Mouse (Mus musculus): Measurements from ENCODE around the gene Slco2a1.

- no peak for TF ChIP-seq ZC3H11A (IDR thresholded peaks at IDR 0.05; ENCODE audit: low read depth, low read length)
- no peak for TF ChIP-seq ELF1 (IDR thresholded peaks at IDR 0.05; ENCODE audit: low read depth, low read length)
- TF ChIP-seq POLR2A (IDR thresholded peaks at IDR 0.05; ENCODE audit: low read depth, low read length) = no peak
- no peak for TF ChIP-seq CTCF (conservative IDR thresholded peaks at IDR 0.05 in 1 of 2, IDR thresholded peaks at IDR 0.05 in 1 of 2; ENCODE audit: low read depth in 2 of 2, low read length in 2 of 2)
Observed at GRCm38 (mm10) chr9:103072204-103072599, 83.7 kb downstream of the Slco2a1 start.

All from CH12.LX (cell line).